Mouse (Mus musculus) embryonic facial prominence, embryonic 13.5 days (tissue): ENCODE measurements around the gene Hells. TPM values are rescaled to one million over a fixed set of nuclear protein-coding genes. Genes with fewer than 3 reads are reported as not detected.

ENCODE experiments used
- microRNA-seq: library from miRNA; unstranded; fragments of <30 nt; microRNA quantifications from one replicate; pipeline ENCODE4, GENCODE M21; 2016
- polyA plus RNA-seq: library from polyadenylated mRNA; unstranded; fragments of >200 nt; fragmentation: Nextera tagmentation; extraction: Ambion mirVana; gene quantifications from 2 replicates; pipeline ENCODE4 v1.2.1, GENCODE M21; 2015

The Hells gene
- polyA plus RNA-seq, 1 experiment from 2014 or later = 54.2 TPM

Small RNA genes within 50 kb of the gene (microRNA-seq; reads per million reads assigned to microRNA genes)
- not detected for gene Gm23800

Other genes starting within 250 kb of the Hells start
- 8.1 and 8.4 TPM in 2 replicates for gene Noc3l, start 111.7 kb upstream of the Hells start, polyA plus RNA-seq
- gene Tbc1d12, start 94.3 kb upstream of the Hells start, polyA plus RNA-seq = 3.5 and 3.7 TPM in 2 replicates
- 0.43 TPM in 1 of 2 replicates, not detected in the other for gene Cyp2c55, start 76.1 kb downstream of the Hells start, polyA plus RNA-seq
- gene Cyp2c65, start 130.1 kb downstream of the Hells start, polyA plus RNA-seq = 0.18 TPM in 1 of 2 replicates, not detected in the other
- not detected in 2 replicates for gene Cyp2c66, start 183.0 kb downstream of the Hells start, polyA plus RNA-seq